11 mouse cellular contexts compared by ENCODE assay signal in genomic region chr14:31414967-31415376, GRCm38 (mm10). TPM values are rescaled to one million over a fixed set of nuclear protein-coding genes. Genes with fewer than 3 reads are reported as not detected.
DNase-seq lines count a peak whose midpoint lies in the region; ATAC-seq lines count a peak whose summit lies in the region.
"Had no signal": no experiment of that assay in that cellular context is flagged by ENCODE, and none has a peak within 500 bp of the region (broad histone marks: within the 10 kb centered on the region; RNA-seq: fewer than 3 reads in every experiment).

No protein-coding gene starts in this region.

- no peaks in the 10 kb centered on the region for H3K9me3 ChIP-seq in liver, embryonic 16.5 days (replicated peaks; ENCODE audit: control insufficient read depth, low read length)
- H3K9me3 ChIP-seq in liver, embryonic 11.5 days (ENCODE audit: control insufficient read depth, low read length): no peaks in the 10 kb centered on the region
- H3K9me3 ChIP-seq in hindbrain, embryonic 16.5 days (ENCODE audit: control insufficient read depth, low read length): no peaks in the 10 kb centered on the region
- H3K9me3 ChIP-seq: forebrain, embryonic 13.5 days; lung, embryonic 15.5 days had no signal

- H3K4me2 ChIP-seq in liver, embryonic 16.5 days (ENCODE audit: low read depth, low read length): no peak overlapping the region
- H3K4me2 ChIP-seq in liver, embryonic 11.5 days: no peak overlapping the region
- no peak overlapping the region for H3K4me2 ChIP-seq in hindbrain, embryonic 16.5 days (ENCODE audit: low read length)
- H3K4me2 ChIP-seq: forebrain, embryonic 13.5 days; lung, embryonic 15.5 days had no signal

- peak overlapping the region; percentile 54; the same call in 1 of the 2 replicates for H3K27ac ChIP-seq in liver, embryonic 16.5 days (ENCODE audit: low read length)
- H3K27ac ChIP-seq in liver, embryonic 11.5 days (ENCODE audit: low read depth, low read length): no peak overlapping the region
- H3K27ac ChIP-seq in brown adipose tissue, adult 24 weeks (replicated peaks; ENCODE audit: low read depth, low read length): peak overlapping the region; percentile 82
- H3K27ac ChIP-seq in hindbrain, embryonic 16.5 days (ENCODE audit: low read depth, low read length): no peak overlapping the region
- H3K27ac ChIP-seq: forebrain, embryonic 13.5 days; lung, embryonic 15.5 days had no signal

- intact Hi-C loops in heart, postnatal 10 days (cut with DNase I): no loop called here

- H3K27me3 ChIP-seq in liver, embryonic 16.5 days (ENCODE audit: control insufficient read depth, insufficient read depth, low read depth, low read length): no peaks in the 10 kb centered on the region
- H3K27me3 ChIP-seq in liver, embryonic 11.5 days (replicated peaks; ENCODE audit: control insufficient read depth, insufficient read depth, low read length): no peaks in the 10 kb centered on the region
- no peaks in the 10 kb centered on the region for H3K27me3 ChIP-seq in hindbrain, embryonic 16.5 days (replicated peaks; ENCODE audit: control insufficient read depth, insufficient read depth, low read length)
- H3K27me3 ChIP-seq: forebrain, embryonic 13.5 days had no signal

- H3K4me1 ChIP-seq in liver, embryonic 16.5 days (ENCODE audit: control insufficient read depth, low read depth, low read length): peaks cover 39% of the 10 kb centered on the region
- H3K4me1 ChIP-seq in liver, embryonic 11.5 days (replicated peaks; ENCODE audit: control insufficient read depth, insufficient read depth, low read length): peaks cover 19% of the 10 kb centered on the region
- H3K4me1 ChIP-seq in brown adipose tissue, adult 24 weeks (ENCODE audit: control insufficient read depth, insufficient read depth, insufficient read length, low read length): peaks cover 82% of the 10 kb centered on the region
- peaks cover 9% of the 10 kb centered on the region for H3K4me1 ChIP-seq in hindbrain, embryonic 16.5 days (ENCODE audit: control insufficient read depth, insufficient read depth, low read depth, low read length)

- no peak overlapping the region for H3K9ac ChIP-seq in liver, embryonic 16.5 days (ENCODE audit: low read depth, low read length)
- no peak overlapping the region for H3K9ac ChIP-seq in liver, embryonic 11.5 days (ENCODE audit: low read depth, low read length)
- no peak overlapping the region for H3K9ac ChIP-seq in hindbrain, embryonic 16.5 days (ENCODE audit: low read depth, low read length)
- H3K9ac ChIP-seq: forebrain, embryonic 13.5 days; lung, embryonic 15.5 days had no signal

- 47% methylated on average over 7 of the region's 7 CpGs for WGBS in liver, embryonic 16.5 days (ENCODE audit: insufficient replicate concordance)
- 54% methylated on average over 7 of the region's 7 CpGs for WGBS in liver, embryonic 11.5 days
- WGBS in hindbrain, embryonic 16.5 days: 71% methylated on average over 7 of the region's 7 CpGs

- peak; percentile 97 for DNase-seq in heart, adult 11 months
- DNase-seq in heart, postnatal 4 days: no peak
- no peak for DNase-seq in liver, embryonic 11.5 days (ENCODE audit: low spot score)
- DNase-seq in heart, postnatal 10 days: peak; percentile 60 to 68
- DNase-seq in layer of hippocampus, adult 11-12 months (ENCODE audit: low spot score): no peak
- DNase-seq: retina, postnatal 1 day had no signal

- no peak for ATAC-seq in liver, embryonic 16.5 days (ENCODE audit: low read depth)
- ATAC-seq in liver, embryonic 11.5 days (replicated peaks; ENCODE audit: low FRiP score): no peak; the same call in 1 of the 2 replicates
- ATAC-seq in hindbrain, embryonic 16.5 days: no peak
- ATAC-seq: forebrain, embryonic 13.5 days had no signal

- H3K4me3 ChIP-seq in liver, embryonic 16.5 days (ENCODE audit: low read depth, low read length): no peak overlapping the region
- H3K4me3 ChIP-seq in liver, embryonic 11.5 days (ENCODE audit: low read depth, low read length): no peak overlapping the region
- no peak overlapping the region for H3K4me3 ChIP-seq in brown adipose tissue, adult 24 weeks (ENCODE audit: insufficient read depth, low read depth, low read length)
- no peak overlapping the region for H3K4me3 ChIP-seq in hindbrain, embryonic 16.5 days (ENCODE audit: low read length)
- H3K4me3 ChIP-seq: forebrain, embryonic 13.5 days; lung, embryonic 15.5 days had no signal

- no peaks in the 10 kb centered on the region for H3K36me3 ChIP-seq in liver, embryonic 16.5 days (ENCODE audit: control insufficient read depth, insufficient read depth)
- no peaks in the 10 kb centered on the region for H3K36me3 ChIP-seq in liver, embryonic 11.5 days (ENCODE audit: control insufficient read depth, insufficient read depth, low read length)
- H3K36me3 ChIP-seq in hindbrain, embryonic 16.5 days (ENCODE audit: control insufficient read depth, insufficient read depth, low read length): peaks cover 4% of the 10 kb centered on the region; the same call in 1 of the 2 replicates
- H3K36me3 ChIP-seq: lung, embryonic 15.5 days had no signal

RNA-seq across cellular contexts. Expression of gene Sh3bp5, which starts 20.9 kb away (rescaled TPM):
- total RNA-seq in heart, postnatal 4 days (2021): 10 to 100 TPM; 78.7 to 80.1 TPM
- polyA plus RNA-seq in liver, embryonic 16.5 days (2015; fragmentation: Nextera tagmentation; extraction: Ambion mirVana): 19.3 and 22.1 TPM in 2 replicates
- polyA plus RNA-seq in liver, embryonic 11.5 days (2014; fragmentation: Nextera tagmentation; extraction: Ambion mirVana): 15.0 and 17.3 TPM in 2 replicates
- 65.9 and 67.5 TPM in 2 replicates for polyA plus RNA-seq in brown adipose tissue, adult 24 weeks (2012; ENCODE audit: insufficient read depth, insufficient read length, missing spikeins)
- 10 to 100 TPM; 59.7 to 65.1 TPM for total RNA-seq in heart, postnatal 10 days (2021)
- polyA plus RNA-seq in hindbrain, embryonic 16.5 days (2015; fragmentation: Nextera tagmentation; extraction: Ambion mirVana): 152 and 155 TPM in 2 replicates

Comparison
In these comparisons a context has a peak if more than half of its experiments do, and no peak if none do; other contexts are left out.
1. DNase-seq: peak in heart, adult 11 months (single experiment) and heart, postnatal 10 days (2 of 2); none in heart, postnatal 4 days (single experiment), liver, embryonic 11.5 days (single experiment) and layer of hippocampus, adult 11-12 months (single experiment).
2. H3K27ac ChIP-seq: peak in liver, embryonic 16.5 days (single experiment) and brown adipose tissue, adult 24 weeks (single experiment); none in liver, embryonic 11.5 days (single experiment) and hindbrain, embryonic 16.5 days (single experiment).